Mouse (Mus musculus): Measurements from ENCODE around the gene Ikbke. TPM values are rescaled to one million over a fixed set of nuclear protein-coding genes. Genes with fewer than 3 reads are reported as not detected.

The Ikbke gene
- polyA plus RNA-seq, 1 experiment: 42.8 TPM

- WGBS: 87% methylated on average over 4 of the region's 4 CpGs
Measured at GRCm38 (mm10) chr1:131284616-131285015, 5.2 kb upstream of the Ikbke start.

DNA sequence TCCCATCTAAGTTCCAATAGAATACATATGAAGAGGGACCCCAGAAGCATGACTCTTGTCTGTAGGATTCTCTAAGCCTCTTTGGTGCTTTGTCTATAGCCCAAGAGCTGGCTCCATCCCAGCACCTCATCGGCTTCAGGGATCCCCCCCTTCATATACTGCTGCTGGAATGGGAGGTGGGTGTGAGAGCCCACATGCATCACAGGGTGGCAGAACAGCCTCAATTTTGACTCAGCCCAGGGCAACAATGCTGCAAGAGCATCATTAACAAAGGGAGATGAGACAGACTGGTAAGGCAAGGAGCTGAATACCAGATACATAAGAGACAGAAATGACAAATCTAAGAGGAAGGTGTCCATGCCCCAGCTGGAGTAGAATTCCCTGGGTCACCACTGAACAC lies 4.8 kb upstream of the Ikbke start:
- TF ChIP-seq CTCF (IDR thresholded peaks at IDR 0.05; ENCODE audit: extremely low read depth, insufficient read depth, insufficient read length, insufficient replicate concordance): no peak
- no peak for TF ChIP-seq POLR2A (IDR thresholded peaks at IDR 0.05; ENCODE audit: low read depth, low read length)
- no peaks in the 10 kb centered on the region for H3K36me3 ChIP-seq (ENCODE audit: control insufficient read depth, insufficient read depth, low read length)
- H3K4me3 ChIP-seq (ENCODE audit: extremely low read depth, insufficient read depth, insufficient read length): no peak overlapping the region
- H3K27ac ChIP-seq (ENCODE audit: insufficient read depth, low read length): no peak overlapping the region
- peaks cover 3% of the 10 kb centered on the region; the same call in 1 of the 2 replicates for H3K4me1 ChIP-seq (ENCODE audit: control insufficient read depth, insufficient read depth, insufficient read length)
- no peaks in the 10 kb centered on the region for H3K27me3 ChIP-seq (ENCODE audit: control insufficient read depth, insufficient read depth, low read length)
- DNase-seq (ENCODE audit: low read depth in 1 of 2, low spot score in 2 of 2): no peak
- WGBS: 96% methylated on average over 1 of the region's 1 CpGs

More at GRCm38 (mm10) chr1:131284616-131285015, 5.2 kb upstream of the Ikbke start:
- H3K4me3 ChIP-seq (ENCODE audit: extremely low read depth, insufficient read depth, insufficient read length): no peak overlapping the region
- TF ChIP-seq CTCF (IDR thresholded peaks at IDR 0.05; ENCODE audit: extremely low read depth, insufficient read depth, insufficient read length, insufficient replicate concordance) (no peak), POLR2A (IDR thresholded peaks at IDR 0.05; ENCODE audit: low read depth, low read length) (no peak)
- peaks cover 3% of the 10 kb centered on the region; the same call in 1 of the 2 replicates for H3K4me1 ChIP-seq (ENCODE audit: control insufficient read depth, insufficient read depth, insufficient read length)
- no peaks in the 10 kb centered on the region for H3K27me3 ChIP-seq (ENCODE audit: control insufficient read depth, insufficient read depth, low read length)
- no peak for DNase-seq (ENCODE audit: low read depth in 1 of 2, low spot score in 2 of 2)
- H3K36me3 ChIP-seq (ENCODE audit: control insufficient read depth, insufficient read depth, low read length): 0 out of 2 replicates have a peak, but pooled peaks cover 1% of the 10 kb centered on the region
- no peak overlapping the region for H3K27ac ChIP-seq (ENCODE audit: insufficient read depth, low read length)

DNA sequence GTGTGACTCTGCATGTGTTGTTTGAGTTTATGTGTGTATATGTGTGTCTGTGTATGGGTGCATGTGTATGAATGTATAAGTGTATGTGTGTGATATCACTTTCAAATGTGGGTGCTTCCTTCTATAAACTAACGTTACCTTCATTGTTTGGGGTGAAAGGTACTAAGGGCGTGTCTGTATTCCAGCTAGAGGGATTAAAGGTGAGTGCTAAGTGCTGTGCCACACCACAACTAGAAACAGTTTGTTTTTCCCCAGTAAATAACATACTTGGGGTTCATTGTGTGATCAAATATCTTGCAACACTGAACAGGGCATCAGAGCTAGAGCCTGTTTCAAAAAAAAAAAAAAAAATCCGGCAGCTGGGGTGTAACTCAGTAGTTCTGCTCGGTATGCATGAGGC lies 2.3 kb upstream of the Ikbke start:
- Histone ChIP-seq H3K4me3 (ENCODE audit: extremely low read depth, insufficient read depth, insufficient read length) (no peak overlapping the region), H3K27ac (ENCODE audit: insufficient read depth, low read length) (no peak overlapping the region), H3K36me3 (ENCODE audit: control insufficient read depth, insufficient read depth, low read length) (no peaks in the 10 kb centered on the region), H3K4me1 (ENCODE audit: control insufficient read depth, insufficient read depth, insufficient read length) (peaks cover 3% of the 10 kb centered on the region; the same call in 1 of the 2 replicates), H3K27me3 (ENCODE audit: control insufficient read depth, insufficient read depth, low read length) (no peaks in the 10 kb centered on the region)
- TF ChIP-seq POLR2A (IDR thresholded peaks at IDR 0.05; ENCODE audit: low read depth, low read length) (no peak), CTCF (IDR thresholded peaks at IDR 0.05; ENCODE audit: extremely low read depth, insufficient read depth, insufficient read length, insufficient replicate concordance) (no peak)
- 83% methylated on average over 4 of the region's 4 CpGs for WGBS
- DNase-seq (ENCODE audit: low read depth in 1 of 2, low spot score in 2 of 2): no peak

GRCm38 (mm10) chr1:131280280-131280679 lies 874 bp upstream of the Ikbke start:
- TF ChIP-seq CTCF (IDR thresholded peaks at IDR 0.05; ENCODE audit: extremely low read depth, insufficient read depth, insufficient read length, insufficient replicate concordance) (no peak), POLR2A (IDR thresholded peaks at IDR 0.05; ENCODE audit: low read depth, low read length) (no peak)
- H3K4me1 ChIP-seq (ENCODE audit: control insufficient read depth, insufficient read depth, insufficient read length): peaks cover 3% of the 10 kb centered on the region; the same call in 1 of the 2 replicates
- H3K27ac ChIP-seq (ENCODE audit: insufficient read depth, low read length): 0 out of 2 replicates have a peak overlapping the region, but pooled peaks have one; percentile 15

GRCm38 (mm10) chr1:131278606-131279455 lies 575 bp downstream of the Ikbke start:
- peak in 1 of 2 experiments; percentile 20 for DNase-seq (ENCODE audit: low read depth in 1 of 2, low spot score in 2 of 2)
- peaks cover 3% of the 10 kb centered on the region; the same call in 1 of the 2 replicates for H3K4me1 ChIP-seq (ENCODE audit: control insufficient read depth, insufficient read depth, insufficient read length)
- WGBS: 11% methylated on average over 8 of the region's 8 CpGs
- TF ChIP-seq POLR2A (IDR thresholded peaks at IDR 0.05; ENCODE audit: low read depth, low read length) (no peak), CTCF (IDR thresholded peaks at IDR 0.05; ENCODE audit: extremely low read depth, insufficient read depth, insufficient read length, insufficient replicate concordance) (no peak)
- peak overlapping the region; percentile 59 for H3K4me3 ChIP-seq (ENCODE audit: extremely low read depth, insufficient read depth, insufficient read length)
- no peaks in the 10 kb centered on the region for H3K36me3 ChIP-seq (ENCODE audit: control insufficient read depth, insufficient read depth, low read length)
- peak overlapping the region; percentile 77 for H3K27ac ChIP-seq (ENCODE audit: insufficient read depth, low read length)
- H3K27me3 ChIP-seq (ENCODE audit: control insufficient read depth, insufficient read depth, low read length): no peaks in the 10 kb centered on the region

More at GRCm38 (mm10) chr1:131280280-131280679, 874 bp upstream of the Ikbke start:
- H3K27me3 ChIP-seq (ENCODE audit: control insufficient read depth, insufficient read depth, low read length): no peaks in the 10 kb centered on the region
- 45% methylated on average over 3 of the region's 3 CpGs for WGBS
- no peak overlapping the region for H3K4me3 ChIP-seq (ENCODE audit: extremely low read depth, insufficient read depth, insufficient read length)
- H3K36me3 ChIP-seq (ENCODE audit: control insufficient read depth, insufficient read depth, low read length): no peaks in the 10 kb centered on the region
- peak in 1 of 2 experiments; percentile 27 for DNase-seq (ENCODE audit: low read depth in 1 of 2, low spot score in 2 of 2)

- H3K4me3 ChIP-seq (ENCODE audit: extremely low read depth, insufficient read depth, insufficient read length): no peak overlapping the region
- H3K27ac ChIP-seq (ENCODE audit: insufficient read depth, low read length): no peak overlapping the region
- H3K4me1 ChIP-seq (ENCODE audit: control insufficient read depth, insufficient read depth, insufficient read length): peaks cover 3% of the 10 kb centered on the region; the same call in 1 of the 2 replicates
- TF ChIP-seq CTCF (IDR thresholded peaks at IDR 0.05; ENCODE audit: extremely low read depth, insufficient read depth, insufficient read length, insufficient replicate concordance): no peak
- no peak for TF ChIP-seq POLR2A (IDR thresholded peaks at IDR 0.05; ENCODE audit: low read depth, low read length)
- no peaks in the 10 kb centered on the region for H3K27me3 ChIP-seq (ENCODE audit: control insufficient read depth, insufficient read depth, low read length)
- peaks cover 1% of the 10 kb centered on the region; the same call in 1 of the 2 replicates for H3K36me3 ChIP-seq (ENCODE audit: control insufficient read depth, insufficient read depth, low read length)
- DNase-seq (ENCODE audit: low read depth in 1 of 2, low spot score in 2 of 2): no peak
Measured at GRCm38 (mm10) chr1:131276831-131277230, 2.6 kb downstream of the Ikbke start.
